Mouse (Mus musculus): Measurements from ENCODE around the gene Tcl1b5.

Gene Tcl1b5

DNA sequence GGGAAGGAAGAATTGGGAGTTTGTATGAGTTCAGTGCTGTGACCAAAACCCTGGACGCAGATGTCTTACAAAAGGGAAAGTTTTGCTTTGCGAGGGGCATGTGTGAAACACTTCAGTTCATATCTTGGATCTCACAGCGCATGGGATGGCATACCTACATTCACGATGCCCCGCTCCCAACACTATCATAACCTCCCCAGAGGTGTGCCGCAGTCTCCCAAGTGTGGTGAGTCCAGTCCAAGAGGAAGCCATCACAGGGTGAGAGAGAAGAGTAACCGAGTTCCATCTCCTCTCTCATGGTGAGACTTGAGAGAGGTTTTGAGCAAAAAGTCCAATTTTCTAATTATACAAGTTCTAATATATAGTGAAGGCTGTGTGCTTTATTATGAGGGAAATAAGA, 33.1 kb downstream of the Tcl1b5 start:
- no peak for DNase-seq

- DNase-seq = no peak
Observed at GRCm38 (mm10) chr12:105217101-105217760, 41.1 kb downstream of the Tcl1b5 start.

DNA sequence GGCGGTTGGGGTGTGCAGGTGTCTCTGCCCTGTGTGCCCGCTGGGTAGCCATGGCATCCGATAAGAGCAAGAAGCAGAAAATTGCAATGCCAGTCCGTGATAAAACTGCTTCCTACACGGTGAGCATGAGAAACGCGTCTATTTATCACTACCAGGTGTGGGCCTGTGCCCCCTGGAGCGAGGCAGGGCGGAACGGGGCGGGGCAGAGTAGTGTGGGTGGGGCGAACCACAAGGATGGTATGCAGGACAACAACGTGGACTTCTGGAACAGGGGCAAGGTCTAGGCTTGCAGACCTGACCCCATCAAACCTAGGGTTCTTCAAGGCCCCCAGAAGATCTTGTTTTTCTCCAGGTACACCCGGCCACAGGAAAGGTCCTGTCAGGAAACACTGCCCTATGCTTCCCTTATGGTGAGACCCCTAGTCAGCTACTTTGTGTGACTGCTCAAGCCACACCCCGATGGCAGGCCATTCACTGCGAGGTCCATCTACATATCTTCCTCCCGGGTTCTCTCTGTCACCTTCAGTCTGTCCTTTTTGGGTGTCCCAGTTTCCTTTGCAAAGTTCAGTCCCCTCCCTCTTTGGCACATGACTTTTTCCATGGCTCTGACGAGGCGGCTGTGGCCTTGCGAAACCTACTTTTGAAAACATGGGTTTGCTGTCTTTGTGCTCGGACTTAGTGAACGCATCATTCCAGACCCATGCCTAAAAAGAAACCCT, 46.6 kb downstream of the Tcl1b5 start, which contains the start of gene Tcl1:
Gene Tcl1, minus strand, starts transcription at position 193 of the 719 bp plus-strand sequence.
- DNase-seq = no peak

DNA sequence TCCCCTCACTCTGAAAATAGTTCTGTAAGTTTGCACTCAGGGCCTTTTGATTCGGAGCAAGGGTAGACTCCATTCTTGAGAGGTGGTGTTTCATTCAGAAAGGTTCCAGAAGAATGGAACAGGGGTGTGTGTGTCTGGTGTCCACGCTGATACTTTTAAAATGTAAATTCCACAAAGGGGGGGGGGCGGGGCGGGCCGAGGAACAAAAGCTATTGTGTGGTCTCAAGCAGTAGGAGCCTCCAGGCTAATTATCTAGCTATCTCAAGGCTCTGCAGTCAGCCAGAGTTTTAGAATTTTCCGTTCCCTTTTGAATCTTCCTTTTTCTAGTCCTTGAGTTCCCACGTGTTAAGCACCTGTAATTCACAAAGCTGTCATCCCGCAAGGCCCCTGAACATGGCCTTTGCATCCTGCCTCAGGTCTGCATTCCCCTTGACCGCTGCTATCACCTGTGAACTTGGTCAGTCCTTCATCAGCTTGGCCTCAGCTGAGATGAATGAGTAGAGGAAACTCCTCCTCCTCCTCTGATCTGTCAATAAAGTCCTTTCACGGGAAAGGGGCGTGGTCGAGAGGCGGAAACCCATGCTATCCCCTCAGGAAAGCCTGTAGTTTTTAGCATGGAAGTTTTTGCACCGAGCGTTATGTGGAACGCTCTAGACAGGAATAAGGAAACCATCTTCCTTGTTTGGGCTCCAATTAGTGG, 48.6 kb downstream of the Tcl1b5 start:
- DNase-seq = no peak
